Mouse (Mus musculus) layer of hippocampus, adult 9-11 months (tissue): ENCODE results near the gene Dram1.

ENCODE experiments used
- DNase-seq: peaks from one replicate; pipeline ENCODE4 v3.0.0; 2022

Gene Dram1

GRCm38 (mm10) chr10:88281699-88282098 is 97.2 kb downstream of the Dram1 start:
- no peak for DNase-seq

DNA sequence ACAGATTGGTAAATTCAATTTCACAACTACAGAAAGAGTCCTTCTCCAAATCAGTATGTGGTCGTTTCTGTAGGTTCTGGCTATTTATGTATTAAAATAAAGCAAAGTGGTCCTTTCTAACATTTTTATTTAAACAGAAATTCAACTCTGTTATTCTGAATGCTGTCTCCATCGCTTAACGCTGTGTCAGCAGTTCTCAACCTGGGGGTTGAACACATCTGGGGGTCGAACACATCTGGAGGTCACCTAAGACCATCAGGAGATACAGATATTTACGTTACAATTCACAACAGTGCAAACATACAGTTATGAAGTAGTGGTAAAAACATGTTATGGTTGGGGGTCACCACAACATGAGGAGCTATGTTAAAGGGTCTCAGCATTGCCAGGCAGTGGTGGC is 104.8 kb downstream of the Dram1 start:
- DNase-seq = no peak
